Mouse (Mus musculus): ENCODE measurements around the gene Cfap97.
"Not testable (repeated sequence)": the region's sequence is repeated elsewhere in the genome, so short reads cannot be mapped to it uniquely, and the experiment has no call there.

Gene Cfap97

DNA sequence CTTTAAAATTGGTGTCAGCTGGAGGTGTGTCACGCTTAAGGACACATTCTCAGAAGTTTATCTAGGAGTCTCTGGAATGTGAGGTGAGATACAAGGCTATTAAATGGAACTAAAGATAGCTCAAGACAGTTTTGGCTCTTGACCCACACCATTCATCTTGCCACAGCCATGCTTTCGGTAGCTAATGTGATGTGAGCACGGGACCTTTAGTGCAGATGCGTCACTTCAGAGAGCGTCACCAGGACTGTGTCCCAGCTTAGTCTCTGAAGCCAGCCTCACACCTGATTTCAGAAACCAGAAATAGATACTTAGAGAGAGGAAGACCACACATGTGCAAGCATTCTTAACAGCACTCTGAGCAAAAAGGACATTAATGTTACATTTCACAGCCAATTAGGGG is 75.1 kb downstream of the Cfap97 start:
- DNase-seq (ENCODE audit: low spot score), result no peak

- DNase-seq (ENCODE audit: low spot score), result not testable (repeated sequence)
Measured at GRCm38 (mm10) chr8:46231968-46232367, 80.4 kb downstream of the Cfap97 start.

- no peak for DNase-seq (ENCODE audit: low spot score)
Measured at GRCm38 (mm10) chr8:46232798-46233197, 81.2 kb downstream of the Cfap97 start.

DNA sequence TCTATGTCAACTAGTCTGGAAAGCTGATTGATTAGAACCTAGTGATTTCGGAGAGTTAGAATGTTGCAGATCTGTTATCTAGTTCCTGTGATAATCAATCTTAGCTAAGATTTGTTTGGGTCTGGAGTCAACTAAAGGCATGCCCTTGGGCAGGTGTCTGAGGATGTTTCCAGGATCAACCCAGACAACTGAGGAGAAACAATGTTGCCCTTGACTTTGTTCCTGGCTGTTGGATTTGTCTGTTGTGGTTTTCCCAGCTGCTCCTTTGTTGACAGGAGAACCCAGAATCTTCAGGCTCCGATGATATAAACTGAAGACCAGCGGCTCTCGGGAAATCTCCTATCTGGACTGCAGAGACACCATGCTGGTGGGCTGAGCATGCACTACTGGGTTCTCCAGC is 83.2 kb downstream of the Cfap97 start:
- DNase-seq (ENCODE audit: low spot score), result no peak

GRCm38 (mm10) chr8:46236441-46237223 is 85.1 kb downstream of the Cfap97 start:
- DNase-seq (ENCODE audit: low spot score), result no peak

- DNase-seq (ENCODE audit: low spot score), result peak; percentile 74
Measured at GRCm38 (mm10) chr8:46241568-46242374, 90.2 kb downstream of the Cfap97 start.

DNA sequence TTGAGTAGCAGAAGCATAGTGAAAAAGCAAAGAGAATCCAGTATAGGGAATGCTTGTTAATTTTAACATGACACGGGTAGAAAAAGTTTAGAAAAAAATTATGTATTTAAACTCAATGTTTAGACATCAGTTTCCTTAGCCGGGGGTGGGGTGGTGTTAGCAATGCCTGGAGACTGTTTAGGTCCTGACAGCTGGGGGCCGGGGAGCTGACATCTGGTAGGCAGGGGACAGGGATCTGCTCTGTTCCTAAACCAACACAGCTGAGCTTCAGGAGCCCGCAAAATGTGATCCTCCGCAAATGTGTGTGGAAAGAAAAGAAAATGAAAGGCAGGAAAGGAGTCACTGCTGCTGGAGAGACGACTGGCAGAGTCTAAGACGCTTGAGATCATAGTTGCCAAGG is 91.4 kb downstream of the Cfap97 start:
- DNase-seq (ENCODE audit: low spot score), result no peak
